Mouse (Mus musculus) hindbrain, embryonic 16.5 days (tissue): ENCODE measurements around the gene Trpm2. TPM values are rescaled to one million over a fixed set of nuclear protein-coding genes. Genes with fewer than 3 reads are reported as not detected.
A peak's percentile ranks its signal among the peaks of the same experiment; 100 is the strongest.

Experiments used
- ATAC-seq: fragments of 200-750 bp; cut with Nextera tagmentation; 2 replicates; pipeline ENCODE4 v1.8.0; 2017; ENCODE audit warnings: moderate TSS enrichment, moderate library complexity
- H3K27ac ChIP-seq: fragments of 300-500 bp; sonication (generic); 2 replicates; pipeline ENCODE4 v1.5.1; 2014; ENCODE audit warnings: low read depth, mild to moderate bottlenecking, control low read depth, low read length, moderate library complexity
- H3K27me3 ChIP-seq: fragments of 300-500 bp; sonication (generic); replicated peaks from 2 replicates; pipeline ENCODE4 v1.6.1; 2014; ENCODE audit warnings: low read length; ENCODE audit not compliant: control insufficient read depth, insufficient read depth
- H3K36me3 ChIP-seq: fragments of 300-500 bp; sonication (generic); 2 replicates; pipeline ENCODE4 v1.6.1; 2014; ENCODE audit warnings: mild to moderate bottlenecking, low read length, moderate library complexity, mixed read lengths; ENCODE audit not compliant: control insufficient read depth, insufficient read depth
- H3K4me1 ChIP-seq: fragments of 300-500 bp; sonication (generic); 2 replicates; pipeline ENCODE4 v1.6.1; 2014; ENCODE audit warnings: low read depth, low read length; ENCODE audit not compliant: control insufficient read depth, insufficient read depth
- H3K4me2 ChIP-seq: fragments of 300-500 bp; sonication (generic); 2 replicates; pipeline ENCODE4 v1.6.1; 2014; ENCODE audit warnings: mild to moderate bottlenecking, low read length, control low read depth, moderate library complexity
- H3K4me3 ChIP-seq: fragments of 300-500 bp; sonication (generic); 2 replicates; pipeline ENCODE4 v1.5.1; 2014; ENCODE audit warnings: mild to moderate bottlenecking, low read length, control low read depth, moderate library complexity
- H3K9ac ChIP-seq: fragments of 300-500 bp; sonication (generic); 2 replicates; pipeline ENCODE4 v1.6.1; 2014; ENCODE audit warnings: low read depth, mild to moderate bottlenecking, control low read depth, low read length, moderate library complexity
- H3K9me3 ChIP-seq: fragments of 300-500 bp; sonication (generic); 2 replicates; pipeline ENCODE4 v1.6.1; 2014; ENCODE audit warnings: mild to moderate bottlenecking, low read length, moderate library complexity; ENCODE audit not compliant: control insufficient read depth
- WGBS: fragments of 180-500 bp; shearing (Covaris S2); extraction: QIAGEN DNeasy Blood & Tissue Kit; methylation state at CpG from one replicate; pipeline ENCODE4 v1.1.7; 2014; 5-methylcytosine and 5-hydroxymethylcytosine counted together
- polyA plus RNA-seq: library from polyadenylated mRNA; unstranded; fragments of >200 nt; fragmentation: Nextera tagmentation; extraction: Ambion mirVana; gene quantifications from 2 replicates; pipeline ENCODE4 v1.2.1, GENCODE M21; 2015

Trpm2 gene
- polyA plus RNA-seq, 1 experiment from 2014 or later: 7.8 TPM

- Histone ChIP-seq H3K4me1 (no peaks in the 10 kb centered on the region), H3K9me3 (no peaks in the 10 kb centered on the region), H3K36me3 (no peaks in the 10 kb centered on the region), H3K27me3 (no peaks in the 10 kb centered on the region), H3K27ac (no peak overlapping the region), H3K9ac (no peak overlapping the region), H3K4me3 (no peak overlapping the region), H3K4me2 (no peak overlapping the region)
- WGBS: 86% methylated on average over 7 of the region's 7 CpGs
- ATAC-seq: no peak
These were observed 100.7 kb downstream of the Trpm2 start for GRCm38 (mm10) chr10:77869651-77870050.

- H3K27ac ChIP-seq: no peak overlapping the region
- no peaks in the 10 kb centered on the region for H3K27me3 ChIP-seq
- H3K9ac ChIP-seq: no peak overlapping the region
- ATAC-seq: no peak
- no peak overlapping the region for H3K4me2 ChIP-seq
- no peak overlapping the region for H3K4me3 ChIP-seq
- WGBS: 44% methylated on average over 1 of the region's 1 CpGs
- no peaks in the 10 kb centered on the region for H3K4me1 ChIP-seq
- H3K9me3 ChIP-seq: no peaks in the 10 kb centered on the region
- H3K36me3 ChIP-seq: no peaks in the 10 kb centered on the region
These were observed 102.8 kb downstream of the Trpm2 start for GRCm38 (mm10) chr10:77867546-77867945.

GRCm38 (mm10) chr10:77864762-77865143 is 105.6 kb downstream of the Trpm2 start:
- Histone ChIP-seq H3K9me3 (no peaks in the 10 kb centered on the region), H3K4me3 (peak overlapping the region; percentile 27), H3K4me2 (peak overlapping the region; percentile 41), H3K27me3 (no peaks in the 10 kb centered on the region), H3K4me1 (no peaks in the 10 kb centered on the region), H3K36me3 (no peaks in the 10 kb centered on the region), H3K27ac (no peak overlapping the region), H3K9ac (no peak overlapping the region)
- ATAC-seq: no peak; the same call in 1 of the 2 replicates
- 40% methylated on average over 11 of the region's 11 CpGs for WGBS

GRCm38 (mm10) chr10:77864067-77864761 is 106.1 kb downstream of the Trpm2 start:
- Histone ChIP-seq H3K9ac (no peak overlapping the region), H3K4me3 (peak overlapping the region; percentile 27), H3K4me1 (no peaks in the 10 kb centered on the region), H3K9me3 (no peaks in the 10 kb centered on the region), H3K36me3 (no peaks in the 10 kb centered on the region), H3K27ac (no peak overlapping the region), H3K27me3 (no peaks in the 10 kb centered on the region), H3K4me2 (peak overlapping the region; percentile 41)
- peak; percentile 85 for ATAC-seq
- WGBS: 43% methylated on average over 14 of the region's 14 CpGs

- Histone ChIP-seq H3K9me3 (no peaks in the 10 kb centered on the region), H3K27me3 (no peaks in the 10 kb centered on the region), H3K36me3 (no peaks in the 10 kb centered on the region), H3K9ac (no peak within 1 kb of the TSS), H3K4me3 (no peak within 1 kb of the TSS), H3K27ac (no peak within 1 kb of the TSS), H3K4me1 (no peaks in the 10 kb centered on the region), H3K4me2 (no peak within 1 kb of the TSS)
- WGBS: 51% methylated on average over 7 of the region's 7 CpGs
- ATAC-seq: no peak
These were observed 108.7 kb downstream of the Trpm2 start, which contains the start of gene Gm3285 for GRCm38 (mm10) chr10:77861675-77862074. Gene Gm3285, plus strand, starts transcription at chr10:77861975.

Other genes starting within 250 kb of the Trpm2 start
- not detected in 2 replicates for gene Krtap12-1, start 250.0 kb downstream of the Trpm2 start, polyA plus RNA-seq
- gene Gm10100, start 244.1 kb downstream of the Trpm2 start, polyA plus RNA-seq: not detected in 2 replicates
- not detected in 2 replicates for gene Gm18596, start 227.9 kb downstream of the Trpm2 start, polyA plus RNA-seq
- gene Gm9736, start 219.2 kb downstream of the Trpm2 start, polyA plus RNA-seq: not detected in 2 replicates
- gene Gm3233, start 210.9 kb downstream of the Trpm2 start, polyA plus RNA-seq: not detected in 2 replicates
- gene Gm3238, start 199.2 kb downstream of the Trpm2 start, polyA plus RNA-seq: not detected in 2 replicates
- not detected in 2 replicates for gene Gm7138, start 193.6 kb downstream of the Trpm2 start, polyA plus RNA-seq
- gene Gm3250, start 188.0 kb downstream of the Trpm2 start, polyA plus RNA-seq: not detected in 2 replicates
- gene Gm7137, start 182.4 kb downstream of the Trpm2 start, polyA plus RNA-seq: not detected in 2 replicates
- not detected in 2 replicates for gene Gm9639, start 175.5 kb downstream of the Trpm2 start, polyA plus RNA-seq
- gene Gm19668, start 171.4 kb downstream of the Trpm2 start, polyA plus RNA-seq: not detected in 2 replicates
- not detected in 2 replicates for gene Gm9507, start 158.7 kb downstream of the Trpm2 start, polyA plus RNA-seq
- gene Gm2696, start 155.9 kb downstream of the Trpm2 start, polyA plus RNA-seq: not detected in 2 replicates
- gene Krtap10-4, start 143.5 kb downstream of the Trpm2 start, polyA plus RNA-seq: not detected in 2 replicates
- gene Krtap10-10, start 134.6 kb downstream of the Trpm2 start, polyA plus RNA-seq: not detected in 2 replicates
- gene Gm36176, start 123.8 kb downstream of the Trpm2 start, polyA plus RNA-seq: not detected in 2 replicates
- gene Gm10318, start 117.7 kb downstream of the Trpm2 start, polyA plus RNA-seq: not detected in 2 replicates
- gene Gm3285, start 108.6 kb downstream of the Trpm2 start, polyA plus RNA-seq: not detected in 2 replicates
- gene Lrrc3, start 68.0 kb downstream of the Trpm2 start, polyA plus RNA-seq: 23.7 and 25.7 TPM in 2 replicates
- gene 1810043G02Rik, start 8.0 kb upstream of the Trpm2 start, polyA plus RNA-seq: 53.9 and 56.7 TPM in 2 replicates
- gene Pfkl, start 39.5 kb upstream of the Trpm2 start, polyA plus RNA-seq: 140 and 145 TPM in 2 replicates
- gene Dnmt3l, start 71.4 kb upstream of the Trpm2 start, polyA plus RNA-seq: not detected in 2 replicates
- gene Aire, start 73.0 kb upstream of the Trpm2 start, polyA plus RNA-seq: 0.06 TPM in 1 of 2 replicates, not detected in the other
- 0.94 and 1.2 TPM in 2 replicates for gene Icosl, start 98.7 kb upstream of the Trpm2 start, polyA plus RNA-seq
- gene D10Jhu81e, start 199.2 kb upstream of the Trpm2 start, polyA plus RNA-seq: 31.8 and 35.4 TPM in 2 replicates
- 15.9 and 17.0 TPM in 2 replicates for gene Pwp2, start 214.6 kb upstream of the Trpm2 start, polyA plus RNA-seq